Mouse (Mus musculus) forebrain, postnatal 0 days (tissue): ENCODE data around the gene Sidt1. TPM values are rescaled to one million over a fixed set of nuclear protein-coding genes. Genes with fewer than 3 reads are reported as not detected.
A peak's percentile ranks its signal among the peaks of the same experiment; 100 is the strongest.

Experiments
- ATAC-seq: fragments of 200-750 bp; cut with Nextera tagmentation; 2 replicates; pipeline ENCODE4 v1.8.0; 2017; ENCODE audit warnings: mild to moderate bottlenecking, moderate library complexity
- DNase-seq: peaks from one replicate; pipeline ENCODE4 v3.0.0-alpha.2; 2015
- H3K27ac ChIP-seq: fragments of 300-500 bp; sonication (generic); 2 replicates; pipeline ENCODE4 v1.5.1; 2014; ENCODE audit warnings: low read depth, mild to moderate bottlenecking, antibody characterized with exemption, low read length, moderate library complexity, mixed read lengths
- H3K27me3 ChIP-seq: fragments of 300-500 bp; sonication (generic); 2 replicates; pipeline ENCODE4 v1.6.1; 2014; ENCODE audit warnings: mild to moderate bottlenecking, low read length, mixed read lengths; ENCODE audit not compliant: insufficient read depth
- H3K36me3 ChIP-seq: fragments of 300-500 bp; sonication (generic); 2 replicates; pipeline ENCODE4 v1.6.1; 2014; ENCODE audit warnings: mild to moderate bottlenecking, moderate library complexity; ENCODE audit not compliant: insufficient read depth
- H3K4me1 ChIP-seq: fragments of 300-500 bp; sonication (generic); 2 replicates; pipeline ENCODE4 v1.6.1; 2014; ENCODE audit warnings: antibody characterized with exemption; ENCODE audit not compliant: insufficient read depth
- H3K4me2 ChIP-seq: fragments of 300-500 bp; sonication (generic); 2 replicates; pipeline ENCODE4 v1.6.1; 2014; ENCODE audit warnings: low read depth, mild to moderate bottlenecking, moderate library complexity
- H3K4me3 ChIP-seq: fragments of 300-500 bp; sonication (generic); 2 replicates; pipeline ENCODE4 v1.5.1; 2014; ENCODE audit warnings: low read depth, low read length, mixed read lengths
- H3K9ac ChIP-seq: fragments of 300-500 bp; sonication (generic); 2 replicates; pipeline ENCODE4 v1.6.1; 2014; ENCODE audit warnings: mild to moderate bottlenecking
- H3K9me3 ChIP-seq: fragments of 300-500 bp; sonication (generic); 2 replicates; pipeline ENCODE4 v1.6.1; 2016; ENCODE audit warnings: low read length
- CTCF ChIP-seq: sonication (generic); IDR thresholded peaks from 2 replicates; pipeline ENCODE4 v1.5.1; 2016; ENCODE audit warnings: antibody characterized with exemption, control low read depth, low read depth
- WGBS: fragments of 180-500 bp; shearing (Covaris S2); extraction: QIAGEN DNeasy Blood & Tissue Kit; methylation state at CpG from one replicate; pipeline ENCODE4 v1.1.7; 2014; 5-methylcytosine and 5-hydroxymethylcytosine counted together
- polyA plus RNA-seq: library from polyadenylated mRNA; unstranded; fragments of >200 nt; fragmentation: Nextera tagmentation; extraction: Ambion mirVana; gene quantifications from 2 replicates; pipeline ENCODE4 v1.2.1, GENCODE M21; 2015
- total RNA-seq: library from RNA; depleted of rRNA; stranded (reverse); fragments of >200 nt; gene quantifications from 2 replicates; pipeline ENCODE4 v1.2.3, GENCODE M21; 2014

The Sidt1 gene
- total and polyA plus RNA-seq, 2 experiments from 2014 or later, result 12.7 to 22.0 TPM

- H3K4me1 ChIP-seq, result no peaks in the 10 kb centered on the region
- H3K36me3 ChIP-seq, result no peaks in the 10 kb centered on the region; the same call in 1 of the 2 replicates
- no peak overlapping the region for H3K4me3 ChIP-seq
- no peak overlapping the region for H3K4me2 ChIP-seq
- no peak overlapping the region for H3K27ac ChIP-seq
- no peaks in the 10 kb centered on the region for H3K9me3 ChIP-seq
- TF ChIP-seq CTCF, result no peak
- no peak overlapping the region for H3K9ac ChIP-seq
- WGBS, result 77% methylated on average over 4 of the region's 4 CpGs
- DNase-seq, result no peak
- no peak for ATAC-seq
- H3K27me3 ChIP-seq, result no peaks in the 10 kb centered on the region
Observed at GRCm38 (mm10) chr16:44357571-44358268, 24.7 kb upstream of the Sidt1 start.

GRCm38 (mm10) chr16:44356291-44356690 lies 23.3 kb upstream of the Sidt1 start:
- 82% methylated on average over 7 of the region's 7 CpGs for WGBS
- no peak overlapping the region for H3K9ac ChIP-seq
- ATAC-seq, result no peak

GRCm38 (mm10) chr16:44349801-44350397 lies 16.9 kb upstream of the Sidt1 start:
- no peaks in the 10 kb centered on the region for H3K36me3 ChIP-seq
- H3K4me3 ChIP-seq, result no peak overlapping the region
- H3K9ac ChIP-seq, result no peak overlapping the region
- no peak overlapping the region for H3K27ac ChIP-seq
- DNase-seq (no peak), ATAC-seq (no peak)
- H3K4me2 ChIP-seq, result no peak overlapping the region
- WGBS, result 90% methylated on average over 4 of the region's 4 CpGs
- no peaks in the 10 kb centered on the region for H3K9me3 ChIP-seq
- H3K4me1 ChIP-seq, result no peaks in the 10 kb centered on the region
- no peak for TF ChIP-seq CTCF
- H3K27me3 ChIP-seq, result no peaks in the 10 kb centered on the region

More at GRCm38 (mm10) chr16:44356291-44356690, 23.3 kb upstream of the Sidt1 start:
- Histone ChIP-seq H3K4me1 (no peaks in the 10 kb centered on the region), H3K27me3 (no peaks in the 10 kb centered on the region), H3K9me3 (no peaks in the 10 kb centered on the region), H3K36me3 (no peaks in the 10 kb centered on the region; the same call in 1 of the 2 replicates), H3K4me3 (no peak overlapping the region), H3K4me2 (no peak overlapping the region), H3K27ac (no peak overlapping the region)
- DNase-seq, result no peak
- TF ChIP-seq CTCF, result no peak

- Histone ChIP-seq H3K27ac (peak within 1 kb of the TSS; percentile 72), H3K9ac (peak within 1 kb of the TSS; percentile 55), H3K4me2 (peak within 1 kb of the TSS; percentile 51), H3K36me3 (no peaks in the 10 kb centered on the region), H3K4me1 (no peaks in the 10 kb centered on the region), H3K27me3 (no peaks in the 10 kb centered on the region), H3K4me3 (peak within 1 kb of the TSS; percentile 75), H3K9me3 (no peaks in the 10 kb centered on the region)
- peak; percentile 92 for DNase-seq
- ATAC-seq, result peak; percentile 100
- TF ChIP-seq CTCF, result peak; percentile 63
- 3% methylated on average over 63 of the region's 67 CpGs for WGBS
Observed at GRCm38 (mm10) chr16:44347071-44347901, 14.3 kb upstream of the Sidt1 start, which contains the start of gene Spice1. Spice1 (plus strand) TSS chr16:44347121.

- Histone ChIP-seq H3K4me2 (no peak overlapping the region), H3K27ac (no peak overlapping the region), H3K9me3 (no peaks in the 10 kb centered on the region), H3K36me3 (no peaks in the 10 kb centered on the region), H3K9ac (no peak overlapping the region), H3K4me3 (no peak overlapping the region), H3K27me3 (no peaks in the 10 kb centered on the region), H3K4me1 (peaks cover 4% of the 10 kb centered on the region; the same call in 1 of the 2 replicates)
- DNase-seq, result no peak
- no peak for ATAC-seq
- TF ChIP-seq CTCF, result no peak
Observed at GRCm38 (mm10) chr16:44337541-44337940, 4.5 kb upstream of the Sidt1 start.

GRCm38 (mm10) chr16:44331995-44332860 lies 768 bp downstream of the Sidt1 start:
- no peaks in the 10 kb centered on the region for H3K27me3 ChIP-seq
- no peak for TF ChIP-seq CTCF
- H3K4me2 ChIP-seq, result peak overlapping the region; percentile 99
- H3K27ac ChIP-seq, result no peak overlapping the region
- no peaks in the 10 kb centered on the region for H3K9me3 ChIP-seq
- WGBS, result under 1% methylated on average over 58 of the region's 60 CpGs
- peak; percentile 49 for DNase-seq
- H3K4me1 ChIP-seq, result peaks cover 4% of the 10 kb centered on the region; the same call in 1 of the 2 replicates
- ATAC-seq, result peak; percentile 67
- peak overlapping the region; percentile 72 for H3K9ac ChIP-seq
- H3K36me3 ChIP-seq, result no peaks in the 10 kb centered on the region
- peak overlapping the region; percentile 60 for H3K4me3 ChIP-seq
